Mouse (Mus musculus): ENCODE measurements at regions not wholly inside any gene's neighbourhood (a gene's known extent, or its start where the extent isn't known, plus 50 kb on each side); places are given as distances from the start of the nearest gene placed in this dataset.

DNA sequence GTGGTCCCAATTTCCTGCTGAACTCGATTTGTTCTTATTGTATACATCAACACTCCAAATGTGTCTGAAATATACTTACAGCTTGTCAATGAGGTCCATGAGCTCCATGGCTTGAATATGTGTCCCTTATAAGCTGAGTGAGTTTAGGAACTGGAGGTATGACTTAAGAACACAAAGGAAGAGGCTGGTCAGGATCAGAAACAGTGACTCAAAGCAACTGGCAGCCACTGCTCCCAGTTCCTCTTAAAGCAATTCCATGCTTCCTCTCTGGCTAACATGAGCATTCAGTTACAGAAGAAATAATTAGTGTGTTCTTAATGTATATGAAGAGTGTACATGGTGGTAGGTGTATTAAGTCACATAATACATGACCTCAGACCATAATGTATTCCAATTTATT, 81.7 kb upstream of the Egfr start:
- no peak for TF ChIP-seq POLR2A (IDR thresholded peaks at IDR 0.05; ENCODE audit: insufficient read length, low read depth)
- no peak for TF ChIP-seq CEBPB (IDR thresholded peaks at IDR 0.05; ENCODE audit: insufficient read depth, poor library complexity, severe bottlenecking)

All from myocyte (in vitro differentiated cells).